Mouse (Mus musculus) gastrocnemius, postnatal 36 days (tissue): ENCODE measurements around the gene Ext2. TPM values are rescaled to one million over a fixed set of nuclear protein-coding genes. Genes with fewer than 3 reads are reported as not detected.

ENCODE experiments used
- DNase-seq, 2 experiments: peaks; one replicate each; pipeline ENCODE4 v3.0.0; 2022
- intact Hi-C: fragments of 180-260 bp; cut with DNase I; formaldehyde crosslinking; loops from one replicate; pipeline ENCODE4 v1.15.1; 2025
- total RNA-seq, 2 experiments: library from RNA; stranded (reverse); gene quantifications; 2 replicates each; pipeline ENCODE4 v1.2.3; 2021

Gene Ext2
- total RNA-seq, 2 experiments from 2014 or later: 32.8 to 35.2 TPM

GRCm38 (mm10) chr2:93780528-93780927 is 41.8 kb downstream of the Ext2 start:
- DNase-seq: peak in 1 of 2 experiments; percentile 43
- intact Hi-C loops: no loop called here

- intact Hi-C loops: no loop called here
- no peak for DNase-seq
These were observed 42.5 kb downstream of the Ext2 start for GRCm38 (mm10) chr2:93779897-93780208.

GRCm38 (mm10) chr2:93779081-93779896 is 43.1 kb downstream of the Ext2 start:
- no peak for DNase-seq
- intact Hi-C loops: no loop called here

GRCm38 (mm10) chr2:93778616-93779015 is 43.8 kb downstream of the Ext2 start:
- DNase-seq: no peak
- intact Hi-C loops: no loop called here

- intact Hi-C loops: no loop called here
- no peak for DNase-seq
These were observed 45.3 kb downstream of the Ext2 start for GRCm38 (mm10) chr2:93777056-93777430.

- intact Hi-C loops: no loop called here
- DNase-seq: no peak
These were observed 45.9 kb downstream of the Ext2 start for GRCm38 (mm10) chr2:93776267-93777055.

GRCm38 (mm10) chr2:93775431-93775830 is 46.9 kb downstream of the Ext2 start:
- intact Hi-C loops: no loop called here

GRCm38 (mm10) chr2:93774946-93775345 is 47.4 kb downstream of the Ext2 start:
- no peak for DNase-seq
- intact Hi-C loops: no loop called here

More at GRCm38 (mm10) chr2:93775431-93775830, 46.9 kb downstream of the Ext2 start:
- DNase-seq: no peak

GRCm38 (mm10) chr2:93772765-93773085 is 49.6 kb downstream of the Ext2 start:
- intact Hi-C loops: no loop called here
- DNase-seq: no peak

- DNase-seq: no peak
- intact Hi-C loops: no loop called here
These were observed 50.2 kb downstream of the Ext2 start for GRCm38 (mm10) chr2:93772054-93772764.

GRCm38 (mm10) chr2:93770895-93771294 is 51.5 kb downstream of the Ext2 start:
- intact Hi-C loops: no loop called here
- no peak for DNase-seq

- no peak for DNase-seq
- intact Hi-C loops: no loop called here
These were observed 52.5 kb downstream of the Ext2 start for GRCm38 (mm10) chr2:93769875-93770274.

GRCm38 (mm10) chr2:93765721-93766120 is 56.6 kb downstream of the Ext2 start:
- no peak for DNase-seq
- intact Hi-C loops: no loop called here

- intact Hi-C loops: no loop called here
- DNase-seq: no peak
These were observed 58.2 kb downstream of the Ext2 start for GRCm38 (mm10) chr2:93764211-93764610.

GRCm38 (mm10) chr2:93760389-93760788 is 62.0 kb downstream of the Ext2 start:
- no peak for DNase-seq
- intact Hi-C loops: no loop called here

- intact Hi-C loops: no loop called here
- no peak for DNase-seq
These were observed 63.2 kb downstream of the Ext2 start for GRCm38 (mm10) chr2:93759173-93759572.

GRCm38 (mm10) chr2:93758298-93758697 is 64.1 kb downstream of the Ext2 start:
- intact Hi-C loops: no loop called here

GRCm38 (mm10) chr2:93754366-93754765 is 68.0 kb downstream of the Ext2 start:
- intact Hi-C loops: no loop called here
- DNase-seq: no peak

More at GRCm38 (mm10) chr2:93758298-93758697, 64.1 kb downstream of the Ext2 start:
- no peak for DNase-seq

GRCm38 (mm10) chr2:93753147-93753758 is 69.1 kb downstream of the Ext2 start:
- intact Hi-C loops: no loop called here
- DNase-seq: no peak

GRCm38 (mm10) chr2:93749709-93750108 is 72.7 kb downstream of the Ext2 start:
- DNase-seq: no peak

GRCm38 (mm10) chr2:93747538-93748126 is 74.7 kb downstream of the Ext2 start:
- intact Hi-C loops: no loop called here
- DNase-seq: no peak

More at GRCm38 (mm10) chr2:93749709-93750108, 72.7 kb downstream of the Ext2 start:
- intact Hi-C loops: no loop called here
